Mouse (Mus musculus): ENCODE measurements around the gene Spata46. TPM values are rescaled to one million over a fixed set of nuclear protein-coding genes. Genes with fewer than 3 reads are reported as not detected.

Gene Spata46
- total and polyA plus RNA-seq, 3 experiments = 0.13 TPM; not detected in 2

DNA sequence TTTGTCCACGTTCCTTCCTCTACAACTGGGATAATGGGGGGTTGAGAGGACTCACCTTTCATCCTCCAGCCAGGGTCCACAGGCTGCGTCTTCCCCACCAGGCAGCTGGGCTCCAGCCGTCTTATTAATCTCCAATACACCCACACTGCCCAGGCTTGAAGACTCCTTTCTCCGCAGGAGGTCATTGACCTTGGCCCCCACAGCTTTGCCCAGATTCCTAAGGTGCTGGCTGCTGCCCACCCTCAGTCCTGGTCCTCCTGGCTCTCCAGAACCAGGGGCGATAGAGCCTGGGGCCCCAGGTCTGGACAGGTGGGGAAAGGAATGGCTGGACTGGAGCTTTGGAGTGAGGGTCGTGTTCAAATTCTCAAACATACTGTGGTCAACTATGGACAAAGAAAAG is 6.1 kb upstream of the Spata46 start:
- Histone ChIP-seq H3K36me3 (ENCODE audit: control insufficient read depth in 1 of 2, insufficient read depth in 2 of 2, low read length in 2 of 2) (no peaks in the 10 kb centered on the region), H3K9ac (ENCODE audit: control insufficient read depth, low read depth, low read length, poor library complexity, severe bottlenecking) (no peak overlapping the region), H3K27ac (ENCODE audit: control insufficient read depth, low read depth, low read length) (no peak overlapping the region), H3K9me3 (replicated peaks; ENCODE audit: insufficient read depth, low read length) (no peaks in the 10 kb centered on the region), H3K79me2 (ENCODE audit: control insufficient read depth, insufficient read depth, low read length, poor library complexity) (no peaks in the 10 kb centered on the region), H3K4me1 (ENCODE audit: control insufficient read depth in 1 of 2, insufficient read depth in 2 of 2, low read length in 2 of 2) (no peaks in the 10 kb centered on the region), H3K27me3 (ENCODE audit: control insufficient read depth in 1 of 2, insufficient read depth in 2 of 2, low read length in 2 of 2) (no peaks in the 10 kb centered on the region; a peak in 2 of 4 replicates), H3K4me3 (ENCODE audit: control insufficient read depth in 1 of 2, insufficient read depth in 1 of 2, low read depth in 2 of 2, low read length in 2 of 2) (no peak overlapping the region)
- DNase-seq (ENCODE audit: low read depth, low spot score) = no peak
- TF ChIP-seq NELFE (IDR thresholded peaks at IDR 0.05; ENCODE audit: low read depth, low read length) (no peak), MYB (IDR thresholded peaks at IDR 0.05; ENCODE audit: low read depth, low read length) (no peak), ELF1 (IDR thresholded peaks at IDR 0.05; ENCODE audit: low read depth, low read length) (no peak), POLR2AphosphoS2 (IDR thresholded peaks at IDR 0.05; ENCODE audit: low read length) (no peak), ZKSCAN1 (IDR thresholded peaks at IDR 0.05; ENCODE audit: low read depth, low read length) (no peak), E2F4 (IDR thresholded peaks at IDR 0.05; ENCODE audit: borderline replicate concordance, low read depth, low read length) (no peak), BHLHE40 (IDR thresholded peaks at IDR 0.05; ENCODE audit: borderline replicate concordance, low read depth, low read length) (no peak), MEF2A (IDR thresholded peaks at IDR 0.05; ENCODE audit: extremely low read depth, insufficient replicate concordance, low read depth, low read length, poor library complexity, severe bottlenecking) (no peak), CTCF (IDR thresholded peaks at IDR 0.05 in 2 of 3, conservative IDR thresholded peaks at IDR 0.05 in 1 of 3; ENCODE audit: control insufficient read depth in 1 of 3, insufficient read depth in 1 of 3, low read depth in 2 of 3, low read length in 3 of 3, poor library complexity in 1 of 3, severe bottlenecking in 1 of 3) (no peak), POLR2A (IDR thresholded peaks at IDR 0.05; ENCODE audit: control insufficient read depth in 1 of 2, insufficient read depth in 1 of 2, low read depth in 1 of 2, low read length in 2 of 2, poor library complexity in 1 of 2) (no peak), GATA1 (IDR thresholded peaks at IDR 0.05; ENCODE audit: low read depth, low read length) (no peak), KAT2A (conservative IDR thresholded peaks at IDR 0.05; ENCODE audit: low read depth, low read length) (no peak), SIN3A (IDR thresholded peaks at IDR 0.05; ENCODE audit: low read length) (no peak), GABPA (IDR thresholded peaks at IDR 0.05; ENCODE audit: low read depth, low read length) (no peak), TCF12 (IDR thresholded peaks at IDR 0.05; ENCODE audit: low read depth, low read length) (no peak), USF2 (IDR thresholded peaks at IDR 0.05; ENCODE audit: borderline replicate concordance in 1 of 2, insufficient read depth in 1 of 2, low read depth in 1 of 2, low read length in 2 of 2) (no peak), ZNF384 (IDR thresholded peaks at IDR 0.05; ENCODE audit: low read depth, low read length) (no peak)

DNA sequence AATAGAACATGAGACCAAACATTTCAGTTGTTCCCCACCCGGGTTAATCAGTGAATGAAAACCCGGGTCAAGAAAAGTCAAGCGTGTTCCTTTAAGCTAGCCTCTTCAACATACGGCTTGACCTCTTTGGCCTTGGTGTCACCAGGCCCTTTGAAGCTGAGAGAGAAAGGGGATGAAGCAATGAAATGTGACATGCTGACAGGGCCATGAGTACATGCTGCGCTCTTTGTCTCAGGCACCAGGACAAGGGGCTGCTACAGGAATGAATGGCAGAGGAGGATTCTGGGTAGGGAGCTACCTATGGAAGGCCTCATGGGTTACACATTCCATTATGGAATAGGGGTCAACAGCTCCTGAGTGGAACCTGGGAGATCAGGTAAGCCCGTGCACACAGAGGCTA is 5.5 kb upstream of the Spata46 start:
- H3K9me3 ChIP-seq (replicated peaks; ENCODE audit: insufficient read depth, low read length) = no peaks in the 10 kb centered on the region
- no peak overlapping the region for H3K27ac ChIP-seq (ENCODE audit: control insufficient read depth, low read depth, low read length)
- TF ChIP-seq ZMIZ1 (IDR thresholded peaks at IDR 0.05; ENCODE audit: low read depth, low read length) = no peak
- TF ChIP-seq TCF12 (IDR thresholded peaks at IDR 0.05; ENCODE audit: low read depth, low read length) = no peak
- no peak for TF ChIP-seq TBP (IDR thresholded peaks at IDR 0.05; ENCODE audit: low read depth, low read length)
- TF ChIP-seq CTCF (IDR thresholded peaks at IDR 0.05 in 2 of 3, conservative IDR thresholded peaks at IDR 0.05 in 1 of 3; ENCODE audit: control insufficient read depth in 1 of 3, insufficient read depth in 1 of 3, low read depth in 2 of 3, low read length in 3 of 3, poor library complexity in 1 of 3, severe bottlenecking in 1 of 3) = no peak
- no peak for TF ChIP-seq MAX (IDR thresholded peaks at IDR 0.05; ENCODE audit: low read length)
- no peak for TF ChIP-seq E2F4 (IDR thresholded peaks at IDR 0.05; ENCODE audit: borderline replicate concordance, low read depth, low read length)
- TF ChIP-seq UBTF (IDR thresholded peaks at IDR 0.05; ENCODE audit: borderline replicate concordance, insufficient read depth, low read depth, low read length) = no peak
- no peak for TF ChIP-seq ZNF384 (IDR thresholded peaks at IDR 0.05; ENCODE audit: low read depth, low read length)
- no peak for TF ChIP-seq MEF2A (IDR thresholded peaks at IDR 0.05; ENCODE audit: extremely low read depth, insufficient replicate concordance, low read depth, low read length, poor library complexity, severe bottlenecking)
- TF ChIP-seq JUND (IDR thresholded peaks at IDR 0.05; ENCODE audit: low read depth, low read length) = no peak
- no peak for TF ChIP-seq RCOR1 (IDR thresholded peaks at IDR 0.05; ENCODE audit: low read depth, low read length)
- no peaks in the 10 kb centered on the region for H3K4me1 ChIP-seq (ENCODE audit: control insufficient read depth in 1 of 2, insufficient read depth in 2 of 2, low read length in 2 of 2)
- DNase-seq (ENCODE audit: low read depth, low spot score) = no peak
- H3K27me3 ChIP-seq (ENCODE audit: control insufficient read depth in 1 of 2, insufficient read depth in 2 of 2, low read length in 2 of 2) = no peaks in the 10 kb centered on the region; a peak in 1 of 4 replicates
- H3K4me3 ChIP-seq (ENCODE audit: control insufficient read depth in 1 of 2, insufficient read depth in 1 of 2, low read depth in 2 of 2, low read length in 2 of 2) = no peak overlapping the region
- H3K36me3 ChIP-seq (ENCODE audit: control insufficient read depth in 1 of 2, insufficient read depth in 2 of 2, low read length in 2 of 2) = no peaks in the 10 kb centered on the region
- H3K9ac ChIP-seq (ENCODE audit: control insufficient read depth, low read depth, low read length, poor library complexity, severe bottlenecking) = no peak overlapping the region
- H3K79me2 ChIP-seq (ENCODE audit: control insufficient read depth, insufficient read depth, low read length, poor library complexity) = no peaks in the 10 kb centered on the region

Data from MEL (cell line).